Mouse (Mus musculus) testis, adult 2 months (tissue): ENCODE data around the gene Aire. TPM values are rescaled to one million over a fixed set of nuclear protein-coding genes. Genes with fewer than 3 reads are reported as not detected.

Experiments
- H3K27ac ChIP-seq: fragments of 200-500 bp; 2 replicates; pipeline ENCODE4 v1.5.1; 2012; ENCODE audit warnings: low read depth, low read length; ENCODE audit not compliant: control insufficient read depth, insufficient read depth
- H3K27me3 ChIP-seq: fragments of 200-500 bp; 2 replicates; pipeline ENCODE4 v1.6.1; 2012; ENCODE audit warnings: mild to moderate bottlenecking, low read length, moderate library complexity; ENCODE audit not compliant: control insufficient read depth, insufficient read depth
- H3K36me3 ChIP-seq: fragments of 200-500 bp; 2 replicates; pipeline ENCODE4 v1.6.1; 2012; ENCODE audit warnings: mild to moderate bottlenecking, low read length; ENCODE audit not compliant: control insufficient read depth, insufficient read depth
- H3K4me1 ChIP-seq: fragments of 200-500 bp; 2 replicates; pipeline ENCODE4 v1.6.1; 2012; ENCODE audit warnings: low read length; ENCODE audit not compliant: control insufficient read depth, insufficient read depth
- H3K4me3 ChIP-seq: fragments of 200-500 bp; 2 replicates; pipeline ENCODE4 v1.5.1; 2012; ENCODE audit warnings: low read depth, mild to moderate bottlenecking, low read length, moderate library complexity, mixed read lengths; ENCODE audit not compliant: control insufficient read depth
- CTCF ChIP-seq: fragments of 200-500 bp; IDR thresholded peaks from 2 replicates; pipeline ENCODE4 v1.5.1; 2012; ENCODE audit warnings: low read depth, mild to moderate bottlenecking, inconsistent platforms, low read length, moderate library complexity; ENCODE audit not compliant: control insufficient read depth, insufficient read depth, insufficient replicate concordance
- POLR2A ChIP-seq: fragments of 200-500 bp; IDR thresholded peaks from 2 replicates; pipeline ENCODE4 v1.6.1; 2012; ENCODE audit warnings: low read depth, mild to moderate bottlenecking, inconsistent platforms, low read length, moderate library complexity; ENCODE audit not compliant: control insufficient read depth
- polyA plus RNA-seq: library from polyadenylated mRNA; depleted of rRNA; stranded (reverse); fragments of >200 nt; gene quantifications from 2 replicates; pipeline ENCODE4 v1.2.3, GENCODE M21; 2012; rRNA removed

The Aire gene
- polyA plus RNA-seq, 1 experiment = 1.8 TPM

- TF ChIP-seq CTCF (no peak), POLR2A (no peak)
- no peak overlapping the region for H3K27ac ChIP-seq
- H3K4me1 ChIP-seq = peaks cover 11% of the 10 kb centered on the region
- H3K36me3 ChIP-seq = no peaks in the 10 kb centered on the region
- H3K27me3 ChIP-seq = no peaks in the 10 kb centered on the region
- no peak overlapping the region for H3K4me3 ChIP-seq
Observed at GRCm38 (mm10) chr10:78005791-78006438, 37.5 kb downstream of the Aire start.

- H3K4me1 ChIP-seq = peaks cover 6% of the 10 kb centered on the region
- H3K27me3 ChIP-seq = no peaks in the 10 kb centered on the region
- TF ChIP-seq POLR2A = no peak
- TF ChIP-seq CTCF = no peak
- no peak overlapping the region for H3K4me3 ChIP-seq
- no peak overlapping the region for H3K27ac ChIP-seq
- no peaks in the 10 kb centered on the region for H3K36me3 ChIP-seq
Observed at GRCm38 (mm10) chr10:78004479-78005100, 38.8 kb downstream of the Aire start.

- Histone ChIP-seq H3K4me3 (no peak overlapping the region), H3K36me3 (no peaks in the 10 kb centered on the region), H3K27me3 (no peaks in the 10 kb centered on the region), H3K4me1 (no peaks in the 10 kb centered on the region; the same call in 1 of the 2 replicates), H3K27ac (no peak overlapping the region)
- TF ChIP-seq CTCF (no peak), POLR2A (no peak)
Observed at GRCm38 (mm10) chr10:78002316-78002715, 41.1 kb downstream of the Aire start.

GRCm38 (mm10) chr10:78001796-78002195 lies 41.6 kb downstream of the Aire start:
- H3K36me3 ChIP-seq = no peaks in the 10 kb centered on the region

GRCm38 (mm10) chr10:78000200-78000599 lies 43.2 kb downstream of the Aire start:
- TF ChIP-seq POLR2A (no peak), CTCF (no peak)
- no peaks in the 10 kb centered on the region for H3K36me3 ChIP-seq
- H3K4me3 ChIP-seq = no peak overlapping the region
- no peaks in the 10 kb centered on the region; the same call in 1 of the 2 replicates for H3K4me1 ChIP-seq
- H3K27me3 ChIP-seq = no peaks in the 10 kb centered on the region
- no peak overlapping the region for H3K27ac ChIP-seq

More at GRCm38 (mm10) chr10:78001796-78002195, 41.6 kb downstream of the Aire start:
- Histone ChIP-seq H3K27me3 (no peaks in the 10 kb centered on the region), H3K4me3 (no peak overlapping the region), H3K4me1 (no peaks in the 10 kb centered on the region; the same call in 1 of the 2 replicates), H3K27ac (no peak overlapping the region)
- TF ChIP-seq POLR2A = no peak
- TF ChIP-seq CTCF = no peak

- Histone ChIP-seq H3K36me3 (no peaks in the 10 kb centered on the region), H3K4me1 (no peaks in the 10 kb centered on the region; the same call in 1 of the 2 replicates), H3K27me3 (no peaks in the 10 kb centered on the region), H3K27ac (no peak overlapping the region), H3K4me3 (no peak overlapping the region)
- no peak for TF ChIP-seq CTCF
- TF ChIP-seq POLR2A = no peak
Observed at GRCm38 (mm10) chr10:77995639-77996038, 47.8 kb downstream of the Aire start.

- Histone ChIP-seq H3K27ac (no peak overlapping the region), H3K27me3 (no peaks in the 10 kb centered on the region), H3K4me3 (no peak overlapping the region), H3K4me1 (no peaks in the 10 kb centered on the region), H3K36me3 (no peaks in the 10 kb centered on the region)
- TF ChIP-seq POLR2A = no peak
- TF ChIP-seq CTCF = no peak
Observed at GRCm38 (mm10) chr10:77985775-77986174, 57.6 kb downstream of the Aire start.

GRCm38 (mm10) chr10:77984660-77985059 lies 58.8 kb downstream of the Aire start:
- peak; percentile 57; the same call in 1 of the 2 replicates for TF ChIP-seq CTCF
- no peak for TF ChIP-seq POLR2A
- H3K27ac ChIP-seq = no peak overlapping the region
- no peaks in the 10 kb centered on the region for H3K36me3 ChIP-seq
- no peak overlapping the region for H3K4me3 ChIP-seq
- H3K27me3 ChIP-seq = no peaks in the 10 kb centered on the region
- H3K4me1 ChIP-seq = no peaks in the 10 kb centered on the region

Other genes with a start within 250 kb of the Aire start
- not detected in 2 replicates for gene Gm9639, start 248.5 kb downstream of the Aire start, polyA plus RNA-seq
- gene Gm19668, start 244.5 kb downstream of the Aire start, polyA plus RNA-seq = not detected in 2 replicates
- gene Gm9507, start 231.8 kb downstream of the Aire start, polyA plus RNA-seq = not detected in 2 replicates
- gene Gm2696, start 228.9 kb downstream of the Aire start, polyA plus RNA-seq = not detected in 2 replicates
- 1.2 and 1.4 TPM in 2 replicates for gene Krtap10-4, start 216.5 kb downstream of the Aire start, polyA plus RNA-seq
- not detected in 2 replicates for gene Krtap10-10, start 207.7 kb downstream of the Aire start, polyA plus RNA-seq
- gene Gm36176, start 196.8 kb downstream of the Aire start, polyA plus RNA-seq = not detected in 2 replicates
- not detected in 2 replicates for gene Gm10318, start 190.8 kb downstream of the Aire start, polyA plus RNA-seq
- not detected in 2 replicates for gene Gm3285, start 181.6 kb downstream of the Aire start, polyA plus RNA-seq
- gene Lrrc3, start 141.1 kb downstream of the Aire start, polyA plus RNA-seq = 0.57 and 1.1 TPM in 2 replicates
- gene Trpm2, start 73.0 kb downstream of the Aire start, polyA plus RNA-seq = 0.17 and 0.30 TPM in 2 replicates
- 61.7 and 72.6 TPM in 2 replicates for gene 1810043G02Rik, start 65.1 kb downstream of the Aire start, polyA plus RNA-seq
- gene Pfkl, start 33.5 kb downstream of the Aire start, polyA plus RNA-seq = 16.3 and 18.3 TPM in 2 replicates
- gene Dnmt3l, start 1.7 kb downstream of the Aire start, polyA plus RNA-seq = 15.7 and 16.2 TPM in 2 replicates
- 2.2 and 3.1 TPM in 2 replicates for gene Icosl, start 25.7 kb upstream of the Aire start, polyA plus RNA-seq
- gene D10Jhu81e, start 126.2 kb upstream of the Aire start, polyA plus RNA-seq = 23.2 and 26.1 TPM in 2 replicates
- gene Pwp2, start 141.5 kb upstream of the Aire start, polyA plus RNA-seq = 5.8 and 6.4 TPM in 2 replicates
- gene Trappc10, start 201.0 kb upstream of the Aire start, polyA plus RNA-seq = 20.3 and 20.4 TPM in 2 replicates